Mouse (Mus musculus) heart, postnatal 0 days (tissue): ENCODE measurements at regions not wholly inside any gene's neighbourhood (a gene's known extent, or its start where the extent isn't known, plus 50 kb on each side); places are given as distances from the start of the nearest gene placed in this dataset.

Source experiments
- CTCF ChIP-seq: IDR thresholded peaks from 2 replicates; pipeline ENCODE4 v1.5.1; 2016; ENCODE audit warnings: antibody characterized with exemption, control low read depth, low read depth
- EP300 ChIP-seq: IDR thresholded peaks from 2 replicates; pipeline ENCODE4 v1.6.1; 2016; ENCODE audit warnings: antibody characterized with exemption, low read depth

DNA sequence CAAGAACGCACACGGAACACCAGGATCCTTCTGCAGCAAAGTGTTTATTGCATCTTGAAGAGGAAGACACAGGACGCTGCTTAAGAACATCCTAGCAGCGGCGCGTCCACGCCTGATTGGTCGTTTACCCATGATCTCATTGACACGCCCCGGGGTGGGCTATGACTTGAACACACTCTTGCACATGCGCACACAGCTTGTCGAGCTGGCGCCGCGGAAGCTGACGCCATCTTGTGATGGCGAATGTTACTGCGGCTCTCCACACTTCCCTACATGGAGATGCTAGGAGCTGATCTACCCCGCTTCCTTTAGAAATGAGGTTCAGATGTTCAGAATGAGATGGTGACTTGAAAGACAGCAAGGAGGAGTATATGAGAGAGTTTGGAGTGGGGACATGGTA is 978.2 kb downstream of the Efna5 start:
- TF ChIP-seq EP300 = no peak
- no peak for TF ChIP-seq CTCF
